Mouse (Mus musculus): ENCODE measurements around the gene Lrrc39. TPM values are rescaled to one million over a fixed set of nuclear protein-coding genes. Genes with fewer than 3 reads are reported as not detected.

Lrrc39 gene
- polyA plus RNA-seq, 1 experiment from 2014 or later: 0.42 TPM

DNA sequence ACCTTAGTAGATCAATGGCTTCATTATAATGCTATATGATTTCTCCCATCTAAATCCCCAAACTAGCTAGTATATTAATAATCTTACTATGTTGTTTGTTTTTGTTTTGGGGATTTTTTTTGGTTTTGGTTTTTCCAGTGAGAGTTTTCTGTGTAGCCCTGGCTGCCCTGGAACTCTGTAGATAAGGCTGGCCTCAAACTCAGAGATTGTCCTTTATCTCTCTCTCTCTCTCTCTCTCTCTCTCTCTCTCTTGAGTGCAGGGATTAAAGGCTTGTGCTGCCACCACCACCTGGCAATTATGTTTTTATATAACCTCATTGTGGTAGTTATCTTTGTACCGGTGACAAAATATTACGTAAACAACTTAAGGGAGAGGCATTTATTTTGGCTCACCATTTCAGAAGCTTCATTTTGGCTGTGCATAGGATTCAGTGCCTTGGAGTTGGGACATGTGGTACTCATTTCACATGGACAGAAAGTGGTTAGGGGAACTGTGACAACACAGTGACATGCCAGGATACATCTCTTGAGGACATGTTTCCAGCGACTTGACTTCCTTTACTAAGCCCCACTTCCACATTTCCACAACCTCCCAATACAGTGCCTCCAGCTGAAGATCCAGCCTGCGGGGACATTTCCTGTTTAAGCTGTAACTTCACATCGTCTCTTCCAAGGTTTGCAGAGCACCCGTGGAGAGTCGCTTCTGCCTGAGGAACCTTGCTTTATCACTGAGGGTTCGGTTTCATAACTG is 52.7 kb downstream of the Lrrc39 start:
- H3K4me2 ChIP-seq (replicated peaks): no peak overlapping the region
- no peak overlapping the region for H3K9ac ChIP-seq (replicated peaks)
- H3K4me3 ChIP-seq: no peak overlapping the region
- no peak overlapping the region for H3K27ac ChIP-seq (replicated peaks)
- WGBS: 94% methylated on average over 8 of the region's 8 CpGs
- no peaks in the 10 kb centered on the region for H3K27me3 ChIP-seq
- H3K4me1 ChIP-seq: no peaks in the 10 kb centered on the region
- no peaks in the 10 kb centered on the region for H3K9me3 ChIP-seq
- ATAC-seq (replicated peaks): no peak
- H3K36me3 ChIP-seq: peaks cover 45% of the 10 kb centered on the region

DNA sequence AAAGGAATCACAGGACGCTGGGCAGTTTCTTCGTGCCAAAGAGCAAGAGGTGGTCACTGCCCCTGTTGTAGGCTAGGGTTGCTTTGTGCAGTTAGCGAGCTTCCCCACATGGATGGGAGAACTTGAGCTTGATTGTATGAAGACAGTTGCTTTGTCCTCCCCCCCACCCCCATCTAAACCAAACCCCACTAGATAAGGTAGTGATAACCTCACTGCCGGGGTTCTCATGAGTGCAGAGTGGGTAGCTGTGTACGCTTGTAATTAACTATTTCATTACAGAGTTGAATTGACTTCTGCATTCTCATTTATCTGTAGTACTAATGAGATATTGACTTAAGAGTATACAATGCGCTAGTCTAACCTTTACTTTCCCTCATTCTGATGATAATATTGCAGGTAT is 56.1 kb downstream of the Lrrc39 start:
- Histone ChIP-seq H3K4me2 (replicated peaks) (no peak overlapping the region), H3K36me3 (peaks cover 46% of the 10 kb centered on the region), H3K27me3 (no peaks in the 10 kb centered on the region), H3K27ac (replicated peaks) (no peak overlapping the region), H3K9me3 (no peaks in the 10 kb centered on the region), H3K4me1 (no peaks in the 10 kb centered on the region), H3K4me3 (no peak overlapping the region), H3K9ac (replicated peaks) (no peak overlapping the region)
- 83% methylated on average over 6 of the region's 6 CpGs for WGBS
- no peak for ATAC-seq (replicated peaks)

DNA sequence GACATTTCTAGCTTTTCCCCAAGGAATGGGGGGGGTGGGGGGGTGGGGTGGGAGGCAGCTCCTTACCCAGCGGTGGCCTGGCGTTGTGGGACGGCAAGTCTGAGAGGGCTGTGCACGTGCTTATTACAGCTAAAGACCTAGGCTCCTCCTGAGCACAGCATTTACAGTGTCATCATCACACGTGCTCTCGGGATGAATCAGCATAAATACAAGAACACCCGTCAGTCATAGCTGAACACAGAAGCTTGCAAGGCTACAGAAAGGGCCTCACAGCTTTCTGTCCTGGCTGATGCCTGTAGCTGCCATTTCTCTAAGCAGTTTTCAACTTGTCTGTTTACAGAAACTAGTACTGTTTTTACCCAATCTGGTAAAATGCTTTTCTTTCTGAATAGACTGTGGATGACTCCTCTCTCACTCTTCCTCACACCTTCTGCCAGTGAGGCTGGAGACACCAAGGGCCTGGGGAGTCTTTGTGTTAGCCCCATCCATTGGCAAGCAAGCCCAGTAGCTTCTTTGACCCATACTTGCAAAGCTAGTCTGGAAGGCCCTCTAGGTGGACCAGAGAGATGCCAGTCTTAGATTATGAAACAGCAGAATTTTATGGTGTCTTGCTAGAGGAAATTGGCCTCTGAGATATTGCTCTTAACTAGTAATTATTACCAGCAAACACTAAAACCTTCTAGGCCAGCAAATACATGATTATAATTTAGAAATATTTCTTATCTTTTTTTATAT is 58.0 kb downstream of the Lrrc39 start:
- WGBS: 89% methylated on average over 7 of the region's 7 CpGs
- Histone ChIP-seq H3K36me3 (peaks cover 27% of the 10 kb centered on the region), H3K9ac (replicated peaks) (no peak overlapping the region), H3K27me3 (no peaks in the 10 kb centered on the region), H3K9me3 (no peaks in the 10 kb centered on the region), H3K4me1 (no peaks in the 10 kb centered on the region), H3K4me3 (no peak overlapping the region), H3K27ac (replicated peaks) (no peak overlapping the region), H3K4me2 (replicated peaks) (no peak overlapping the region)
- ATAC-seq (replicated peaks): no peak

DNA sequence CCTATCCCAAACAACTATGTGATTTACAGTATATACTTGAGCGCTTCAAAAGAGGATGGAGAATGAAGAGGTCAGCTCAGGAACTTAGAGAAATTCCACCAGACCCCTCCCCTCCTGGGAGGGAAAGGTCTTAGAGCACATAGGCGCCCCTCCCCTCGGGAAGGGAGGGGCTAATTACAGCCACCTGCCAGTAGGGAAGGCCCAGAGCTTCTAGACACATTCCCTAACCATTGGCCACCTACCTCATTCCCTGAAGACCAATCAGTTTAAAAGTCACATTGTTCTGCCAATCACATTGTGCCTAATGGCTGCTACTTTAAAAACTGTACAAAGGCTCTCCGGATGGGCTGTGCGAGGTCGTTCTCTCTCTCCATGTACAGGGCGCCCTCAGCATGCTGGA is 59.9 kb downstream of the Lrrc39 start:
- WGBS: 96% methylated on average over 7 of the region's 7 CpGs
- no peaks in the 10 kb centered on the region for H3K9me3 ChIP-seq

DNA sequence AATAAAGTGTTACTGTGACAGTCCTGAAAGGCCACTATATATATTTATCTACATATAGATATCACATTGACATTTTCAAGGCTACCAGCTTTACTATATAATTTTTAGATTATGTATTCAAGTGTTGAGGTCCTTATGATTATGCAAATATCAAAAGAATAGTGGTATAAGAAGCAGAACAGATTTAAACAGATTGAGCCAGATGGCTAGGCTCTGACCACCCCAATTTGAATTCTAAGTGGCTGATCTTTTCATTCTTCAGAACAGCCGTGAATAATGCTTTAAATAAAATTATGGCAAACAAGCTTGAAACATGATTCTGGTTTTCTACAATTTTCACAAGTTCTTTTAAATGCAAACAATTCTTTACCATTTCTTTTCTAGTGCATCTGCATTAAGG is 68.7 kb downstream of the Lrrc39 start:
- Histone ChIP-seq H3K4me3 (no peak overlapping the region), H3K27ac (replicated peaks) (peak overlapping the region; percentile 32; the same call in 1 of the 2 replicates), H3K27me3 (no peaks in the 10 kb centered on the region), H3K36me3 (peaks cover 49% of the 10 kb centered on the region), H3K4me1 (no peaks in the 10 kb centered on the region), H3K9me3 (no peaks in the 10 kb centered on the region), H3K9ac (replicated peaks) (no peak overlapping the region), H3K4me2 (replicated peaks) (no peak overlapping the region)
- WGBS: 49% methylated on average over 1 of the region's 1 CpGs
- ATAC-seq (replicated peaks): no peak

More for the DNA sequence above, 59.9 kb downstream of the Lrrc39 start:
- no peak overlapping the region for H3K4me2 ChIP-seq (replicated peaks)
- H3K36me3 ChIP-seq: peaks cover 24% of the 10 kb centered on the region
- H3K9ac ChIP-seq (replicated peaks): no peak overlapping the region
- H3K4me1 ChIP-seq: no peaks in the 10 kb centered on the region
- no peaks in the 10 kb centered on the region for H3K27me3 ChIP-seq
- no peak overlapping the region for H3K4me3 ChIP-seq
- no peak overlapping the region for H3K27ac ChIP-seq (replicated peaks)
- ATAC-seq (replicated peaks): no peak

Other genes starting within 250 kb of the Lrrc39 start
- 8.5 TPM in 2 replicates for gene Cdc14a, start 138.9 kb upstream of the Lrrc39 start, polyA plus RNA-seq (2015; fragmentation: Nextera tagmentation; extraction: Ambion mirVana)
- gene Rtca, start 54.8 kb upstream of the Lrrc39 start, polyA plus RNA-seq (2015; fragmentation: Nextera tagmentation; extraction: Ambion mirVana): 103 and 107 TPM in 2 replicates
- 13.3 and 14.6 TPM in 2 replicates for gene Dbt, start 49.9 kb upstream of the Lrrc39 start, polyA plus RNA-seq (2015; fragmentation: Nextera tagmentation; extraction: Ambion mirVana)
- 20.1 and 21.0 TPM in 2 replicates for gene Sass6, start 32.0 kb downstream of the Lrrc39 start, polyA plus RNA-seq (2015; fragmentation: Nextera tagmentation; extraction: Ambion mirVana)
- gene Trmt13, start 51.6 kb downstream of the Lrrc39 start, polyA plus RNA-seq (2015; fragmentation: Nextera tagmentation; extraction: Ambion mirVana): 25.3 and 28.8 TPM in 2 replicates
- 71.1 and 73.8 TPM in 2 replicates for gene Mfsd14a, start 99.7 kb downstream of the Lrrc39 start, polyA plus RNA-seq (2015; fragmentation: Nextera tagmentation; extraction: Ambion mirVana)
- 0.32 TPM in 1 of 2 replicates, not detected in the other for gene Gm43191, start 118.3 kb downstream of the Lrrc39 start, polyA plus RNA-seq (2015; fragmentation: Nextera tagmentation; extraction: Ambion mirVana)
- gene Slc35a3, start 149.9 kb downstream of the Lrrc39 start, polyA plus RNA-seq (2015; fragmentation: Nextera tagmentation; extraction: Ambion mirVana): 6.0 and 6.6 TPM in 2 replicates
- gene Agl, start 245.2 kb downstream of the Lrrc39 start, polyA plus RNA-seq (2015; fragmentation: Nextera tagmentation; extraction: Ambion mirVana): 13.4 and 14.4 TPM in 2 replicates